Mouse (Mus musculus) induced T-regulatory cell, adult 2 months (primary cell): Measurements from ENCODE around the gene Plxnb1.

Source experiments
- DNase-seq: peaks from one replicate; pipeline ENCODE4 v3.0.0-alpha.2; 2012; ENCODE audit warnings: low read depth

Gene Plxnb1

GRCm38 (mm10) chr9:109161941-109162340, 66.8 kb downstream of the Plxnb1 start, which contains the start of gene Fbxw21:
Gene Fbxw21, minus strand, starts transcription at chr9:109162041.
- DNase-seq: no peak

- no peak for DNase-seq
Observed at GRCm38 (mm10) chr9:109167316-109167715, 72.1 kb downstream of the Plxnb1 start.
